Mouse (Mus musculus): Measurements from ENCODE around the gene Ccdc157.
"Not testable (repeated sequence)": the region's sequence is repeated elsewhere in the genome, so short reads cannot be mapped to it uniquely, and the experiment has no call there.

Ccdc157 gene

GRCm38 (mm10) chr11:4133450-4133849 is 26.6 kb downstream of the Ccdc157 start:
- DNase-seq (ENCODE audit: low spot score in 2 of 2): no peak

- DNase-seq (ENCODE audit: low spot score in 2 of 2): not testable (repeated sequence)
These were observed 31.6 kb downstream of the Ccdc157 start for GRCm38 (mm10) chr11:4128461-4128860.

GRCm38 (mm10) chr11:4127059-4127458 is 33.0 kb downstream of the Ccdc157 start:
- no peak for DNase-seq (ENCODE audit: low spot score in 2 of 2)

- DNase-seq (ENCODE audit: low spot score in 2 of 2): no peak
These were observed 36.2 kb downstream of the Ccdc157 start for GRCm38 (mm10) chr11:4123922-4124321.

- DNase-seq (ENCODE audit: low spot score in 2 of 2): no peak
These were observed 37.1 kb downstream of the Ccdc157 start, which contains the start of gene Sec14l2 for GRCm38 (mm10) chr11:4122742-4123579. Gene Sec14l2 (minus strand): TSS chr11:4123415.

GRCm38 (mm10) chr11:4122226-4122625 is 37.9 kb downstream of the Ccdc157 start:
- DNase-seq (ENCODE audit: low spot score in 2 of 2): no peak

GRCm38 (mm10) chr11:4121691-4122090 is 38.4 kb downstream of the Ccdc157 start:
- DNase-seq (ENCODE audit: low spot score in 2 of 2): no peak

GRCm38 (mm10) chr11:4119635-4120034 is 40.5 kb downstream of the Ccdc157 start:
- DNase-seq (ENCODE audit: low spot score in 2 of 2): no peak

GRCm38 (mm10) chr11:4118081-4118921 is 41.8 kb downstream of the Ccdc157 start:
- peak; percentile 38 to 68 for DNase-seq (ENCODE audit: low spot score in 2 of 2)

GRCm38 (mm10) chr11:4117372-4118071 is 42.6 kb downstream of the Ccdc157 start:
- DNase-seq (ENCODE audit: low spot score in 2 of 2): no peak

GRCm38 (mm10) chr11:4116458-4117141 is 43.5 kb downstream of the Ccdc157 start:
- DNase-seq (ENCODE audit: low spot score in 2 of 2): no peak

GRCm38 (mm10) chr11:4115407-4115806 is 44.7 kb downstream of the Ccdc157 start:
- no peak for DNase-seq (ENCODE audit: low spot score in 2 of 2)

- not testable (repeated sequence) for DNase-seq (ENCODE audit: low spot score in 2 of 2)
These were observed 45.6 kb downstream of the Ccdc157 start for GRCm38 (mm10) chr11:4114541-4114940.

GRCm38 (mm10) chr11:4113970-4114369 is 46.1 kb downstream of the Ccdc157 start:
- no peak for DNase-seq (ENCODE audit: low spot score in 2 of 2)

- no peak for DNase-seq (ENCODE audit: low spot score in 2 of 2)
These were observed 46.6 kb downstream of the Ccdc157 start for GRCm38 (mm10) chr11:4113496-4113895.

GRCm38 (mm10) chr11:4112861-4113260 is 47.2 kb downstream of the Ccdc157 start:
- no peak for DNase-seq (ENCODE audit: low spot score in 2 of 2)

- no peak for DNase-seq (ENCODE audit: low spot score in 2 of 2)
These were observed 48.1 kb downstream of the Ccdc157 start for GRCm38 (mm10) chr11:4112033-4112432.

GRCm38 (mm10) chr11:4108691-4109090 is 51.4 kb downstream of the Ccdc157 start:
- DNase-seq (ENCODE audit: low spot score in 2 of 2): no peak

GRCm38 (mm10) chr11:4107901-4108300 is 52.2 kb downstream of the Ccdc157 start:
- DNase-seq (ENCODE audit: low spot score in 2 of 2): not testable (repeated sequence)

GRCm38 (mm10) chr11:4105444-4105843 is 54.6 kb downstream of the Ccdc157 start:
- DNase-seq (ENCODE audit: low spot score in 2 of 2): no peak

GRCm38 (mm10) chr11:4104989-4105388 is 55.1 kb downstream of the Ccdc157 start:
- DNase-seq (ENCODE audit: low spot score in 2 of 2): no peak
